Mouse (Mus musculus): ENCODE results near the gene E130311K13Rik.

DNA sequence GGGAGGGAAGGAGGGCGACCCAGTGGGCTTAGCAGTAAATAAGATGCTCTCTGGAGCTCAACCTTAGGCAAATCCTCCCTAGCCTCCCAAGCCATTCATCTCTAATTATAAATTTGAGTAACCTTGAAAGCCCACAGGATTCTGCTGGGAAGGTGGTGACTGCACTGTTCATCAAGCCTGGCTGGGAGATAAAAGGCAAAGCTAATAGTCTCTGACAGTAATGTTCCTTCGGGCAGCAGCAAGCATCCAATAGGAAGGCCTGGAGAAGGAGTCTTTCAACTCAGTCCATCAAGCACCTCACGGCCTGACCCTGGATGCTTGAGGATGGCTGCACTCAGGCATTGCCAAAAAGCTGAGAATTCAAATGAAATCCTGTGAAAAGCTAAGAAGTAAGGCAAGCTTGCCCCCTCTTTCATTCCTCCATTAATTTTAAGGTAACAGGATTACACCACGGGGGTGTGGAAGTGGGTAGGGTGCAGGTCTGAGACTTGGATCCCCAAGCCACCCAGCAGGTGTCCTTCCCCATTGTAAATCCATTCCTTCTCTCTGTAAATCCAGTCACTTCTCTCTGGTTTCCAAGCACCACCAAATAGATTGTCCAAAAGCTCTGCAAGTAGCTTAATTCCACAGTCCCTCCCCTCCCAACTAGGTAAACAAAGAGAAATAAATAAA, 50.1 kb downstream of the E130311K13Rik start:
- TF ChIP-seq POLR2A (IDR thresholded peaks at IDR 0.05; ENCODE audit: control insufficient read depth in 1 of 2, insufficient read depth in 1 of 2, low read depth in 1 of 2, low read length in 2 of 2, poor library complexity in 1 of 2) = no peak
- no peak for TF ChIP-seq JUND (IDR thresholded peaks at IDR 0.05; ENCODE audit: low read depth, low read length)
- no peak for TF ChIP-seq CHD2 (IDR thresholded peaks at IDR 0.05; ENCODE audit: low read length)
- no peak for TF ChIP-seq MXI1 (IDR thresholded peaks at IDR 0.05; ENCODE audit: low read depth, low read length)
- no peak for TF ChIP-seq CTCF (IDR thresholded peaks at IDR 0.05 in 2 of 3, conservative IDR thresholded peaks at IDR 0.05 in 1 of 3; ENCODE audit: control insufficient read depth in 1 of 3, insufficient read depth in 1 of 3, low read depth in 2 of 3, low read length in 3 of 3, poor library complexity in 1 of 3, severe bottlenecking in 1 of 3)
- TF ChIP-seq ZKSCAN1 (IDR thresholded peaks at IDR 0.05; ENCODE audit: low read depth, low read length) = no peak
- TF ChIP-seq TBP (IDR thresholded peaks at IDR 0.05; ENCODE audit: low read depth, low read length) = no peak

All from MEL (cell line).